Mouse (Mus musculus) liver, postnatal 0 days (tissue): Measurements from ENCODE around the gene St6galnac3. TPM values are rescaled to one million over a fixed set of nuclear protein-coding genes. Genes with fewer than 3 reads are reported as not detected.

Experiments
- ATAC-seq: fragments of 200-750 bp; cut with Nextera tagmentation; 2 replicates; pipeline ENCODE4 v1.8.0; 2017; ENCODE audit warnings: mild to moderate bottlenecking, moderate library complexity
- DNase-seq: peaks from one replicate; pipeline ENCODE4 v3.0.0-alpha.2; 2016
- H3K27ac ChIP-seq: fragments of 300-500 bp; sonication (generic); 2 replicates; pipeline ENCODE4 v1.5.1; 2014; ENCODE audit warnings: antibody characterized with exemption, moderate library complexity, mild to moderate bottlenecking, low read depth
- H3K27me3 ChIP-seq: fragments of 300-500 bp; sonication (generic); 2 replicates; pipeline ENCODE4 v1.6.1; 2014; ENCODE audit warnings: low read length, control low read depth, mixed read lengths; ENCODE audit not compliant: insufficient read depth
- H3K36me3 ChIP-seq: fragments of 300-500 bp; sonication (generic); replicated peaks from 2 replicates; pipeline ENCODE4 v1.6.1; 2014; ENCODE audit warnings: mild to moderate bottlenecking, control low read depth, low read length, moderate library complexity, mixed read lengths; ENCODE audit not compliant: insufficient read depth
- H3K4me1 ChIP-seq: fragments of 300-500 bp; sonication (generic); 2 replicates; pipeline ENCODE4 v1.6.1; 2014; ENCODE audit warnings: antibody characterized with exemption, mild to moderate bottlenecking, control low read depth; ENCODE audit not compliant: insufficient read depth
- H3K4me2 ChIP-seq: fragments of 300-500 bp; sonication (generic); 2 replicates; pipeline ENCODE4 v1.6.1; 2014; ENCODE audit warnings: low read depth, mild to moderate bottlenecking, low read length, moderate library complexity, mixed read lengths
- H3K4me3 ChIP-seq: fragments of 300-500 bp; sonication (generic); 2 replicates; pipeline ENCODE4 v1.5.1; 2014; ENCODE audit warnings: low read depth, low read length
- H3K9ac ChIP-seq: fragments of 300-500 bp; sonication (generic); replicated peaks from 2 replicates; pipeline ENCODE4 v1.6.1; 2014; ENCODE audit warnings: mild to moderate bottlenecking, moderate library complexity
- H3K9me3 ChIP-seq: fragments of 300-500 bp; sonication (generic); 2 replicates; pipeline ENCODE4 v1.6.1; 2016; ENCODE audit warnings: mild to moderate bottlenecking, control low read depth, low read length, mixed read lengths
- CTCF ChIP-seq: sonication (generic); IDR thresholded peaks from 2 replicates; pipeline ENCODE4 v1.5.1; 2016; ENCODE audit warnings: antibody characterized with exemption, low read depth
- EP300 ChIP-seq: IDR thresholded peaks from 2 replicates; pipeline ENCODE4 v1.6.1; 2016; ENCODE audit warnings: antibody characterized with exemption, low read depth, mild to moderate bottlenecking
- WGBS: fragments of 180-500 bp; shearing (Covaris S2); extraction: QIAGEN DNeasy Blood & Tissue Kit; methylation state at CpG from one replicate; pipeline ENCODE4 v1.1.7; 2014; ENCODE audit not compliant: insufficient replicate concordance; 5-methylcytosine and 5-hydroxymethylcytosine counted together
- polyA plus RNA-seq: library from polyadenylated mRNA; unstranded; fragments of >200 nt; fragmentation: Nextera tagmentation; extraction: Ambion mirVana; gene quantifications from 2 replicates; pipeline ENCODE4 v1.2.1, GENCODE M21; 2015

St6galnac3 gene
- polyA plus RNA-seq, 1 experiment from 2014 or later, result 5.0 TPM

DNA sequence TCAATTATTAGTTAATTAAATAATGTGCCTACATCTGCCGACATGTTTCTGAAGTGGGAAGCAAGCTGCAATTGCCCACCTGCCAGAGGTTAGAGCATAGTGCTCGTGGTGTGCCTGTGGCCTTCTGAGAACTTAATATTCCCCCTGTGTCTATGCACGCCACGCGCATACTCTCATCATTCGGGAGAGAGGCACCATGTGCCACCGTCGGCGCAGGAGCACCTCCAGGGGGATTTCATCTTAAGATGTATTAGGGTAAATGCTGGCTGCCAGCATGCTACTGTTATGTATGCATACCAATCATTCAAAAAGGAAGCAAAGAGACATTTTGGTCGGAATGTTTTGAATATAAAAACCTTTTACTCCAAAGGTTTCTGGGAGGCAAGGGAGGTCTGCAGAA is 319.3 kb downstream of the St6galnac3 start:
- no peaks in the 10 kb centered on the region for H3K36me3 ChIP-seq
- no peaks in the 10 kb centered on the region for H3K4me1 ChIP-seq
- no peak overlapping the region for H3K4me3 ChIP-seq
- H3K4me2 ChIP-seq, result no peak overlapping the region
- H3K27me3 ChIP-seq, result no peaks in the 10 kb centered on the region
- no peak for TF ChIP-seq CTCF
- no peak for TF ChIP-seq EP300
- ATAC-seq (no peak), DNase-seq (no peak)
- 85% methylated on average over 10 of the region's 10 CpGs for WGBS
- H3K9me3 ChIP-seq, result no peaks in the 10 kb centered on the region
- no peak overlapping the region for H3K27ac ChIP-seq
- no peak overlapping the region for H3K9ac ChIP-seq

DNA sequence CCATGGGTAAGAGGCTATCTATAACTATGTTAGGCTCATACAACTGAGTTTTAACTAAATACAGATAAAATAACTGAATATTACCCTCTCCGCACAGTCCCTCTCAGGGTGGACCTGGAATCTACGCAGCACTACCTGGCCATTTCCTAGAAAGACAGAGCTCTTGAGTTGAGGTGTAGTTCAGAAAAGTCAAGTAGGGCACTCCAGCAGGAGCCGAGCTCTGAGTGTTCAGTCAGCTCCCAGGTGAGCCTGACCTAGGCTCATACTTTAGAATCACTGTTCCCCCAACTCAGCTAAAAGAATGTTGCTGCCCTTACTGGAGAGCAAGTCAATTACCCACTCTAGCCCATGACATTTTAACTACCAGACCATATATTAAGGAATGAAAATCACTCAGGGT is 324.7 kb downstream of the St6galnac3 start:
- H3K4me1 ChIP-seq, result no peaks in the 10 kb centered on the region
- H3K4me3 ChIP-seq, result no peak overlapping the region
- no peaks in the 10 kb centered on the region for H3K36me3 ChIP-seq
- H3K27ac ChIP-seq, result no peak overlapping the region
- H3K27me3 ChIP-seq, result no peaks in the 10 kb centered on the region
- no peak overlapping the region for H3K4me2 ChIP-seq
- no peak for TF ChIP-seq CTCF
- no peak for TF ChIP-seq EP300
- DNase-seq (no peak), ATAC-seq (no peak)
- no peaks in the 10 kb centered on the region for H3K9me3 ChIP-seq
- H3K9ac ChIP-seq, result no peak overlapping the region
- WGBS, result 92% methylated on average over 3 of the region's 3 CpGs

DNA sequence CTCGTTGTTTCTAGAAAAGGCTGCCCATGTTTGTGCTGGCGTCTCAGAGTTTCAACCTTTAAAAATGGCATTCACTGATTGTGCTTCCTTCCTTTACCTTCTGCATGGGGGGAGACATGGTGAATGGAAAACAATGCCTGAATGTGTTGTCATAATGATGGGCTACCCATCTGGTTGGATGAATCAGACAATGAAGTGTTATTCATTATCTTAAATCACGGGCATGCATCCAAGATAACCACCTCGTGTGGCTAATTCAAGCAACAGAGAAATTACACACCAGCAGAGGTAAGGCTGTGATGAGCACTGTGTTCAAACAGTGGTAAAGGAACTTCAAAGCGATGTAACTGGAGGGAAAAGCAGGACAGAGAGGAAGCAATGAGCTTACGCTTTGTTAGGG is 325.4 kb downstream of the St6galnac3 start:
- Histone ChIP-seq H3K27me3 (no peaks in the 10 kb centered on the region), H3K9me3 (no peaks in the 10 kb centered on the region), H3K4me3 (no peak overlapping the region), H3K36me3 (no peaks in the 10 kb centered on the region), H3K4me2 (no peak overlapping the region), H3K9ac (no peak overlapping the region), H3K4me1 (no peaks in the 10 kb centered on the region), H3K27ac (no peak overlapping the region)
- TF ChIP-seq EP300, result no peak
- no peak for TF ChIP-seq CTCF
- ATAC-seq (no peak), DNase-seq (no peak)
- 79% methylated on average over 6 of the region's 6 CpGs for WGBS

DNA sequence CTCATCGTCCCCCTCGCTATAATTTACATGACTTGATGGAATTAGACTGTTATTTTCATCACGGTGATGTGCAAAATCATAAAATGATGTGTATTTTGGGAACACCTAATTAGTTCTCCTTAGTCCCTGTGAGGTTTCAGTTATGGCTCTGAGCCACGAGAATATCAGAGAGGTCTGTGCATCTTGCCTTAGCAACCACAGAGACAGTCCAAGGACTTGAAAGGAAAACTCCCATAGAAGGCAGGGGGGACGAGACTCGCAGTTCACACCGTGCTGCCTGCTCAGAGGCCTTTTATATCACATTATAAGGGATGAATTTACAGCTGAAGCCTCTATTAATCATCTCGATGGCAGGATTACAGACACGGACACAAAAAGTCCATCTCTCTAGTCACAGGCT is 327.2 kb downstream of the St6galnac3 start:
- Histone ChIP-seq H3K27me3 (no peaks in the 10 kb centered on the region), H3K4me3 (no peak overlapping the region), H3K36me3 (no peaks in the 10 kb centered on the region), H3K27ac (no peak overlapping the region), H3K9ac (no peak overlapping the region), H3K9me3 (peaks cover 5% of the 10 kb centered on the region; the same call in 1 of the 2 replicates), H3K4me1 (no peaks in the 10 kb centered on the region), H3K4me2 (no peak overlapping the region)
- DNase-seq, result no peak
- TF ChIP-seq EP300, result no peak
- TF ChIP-seq CTCF, result no peak
- ATAC-seq, result no peak
- 85% methylated on average over 9 of the region's 9 CpGs for WGBS

DNA sequence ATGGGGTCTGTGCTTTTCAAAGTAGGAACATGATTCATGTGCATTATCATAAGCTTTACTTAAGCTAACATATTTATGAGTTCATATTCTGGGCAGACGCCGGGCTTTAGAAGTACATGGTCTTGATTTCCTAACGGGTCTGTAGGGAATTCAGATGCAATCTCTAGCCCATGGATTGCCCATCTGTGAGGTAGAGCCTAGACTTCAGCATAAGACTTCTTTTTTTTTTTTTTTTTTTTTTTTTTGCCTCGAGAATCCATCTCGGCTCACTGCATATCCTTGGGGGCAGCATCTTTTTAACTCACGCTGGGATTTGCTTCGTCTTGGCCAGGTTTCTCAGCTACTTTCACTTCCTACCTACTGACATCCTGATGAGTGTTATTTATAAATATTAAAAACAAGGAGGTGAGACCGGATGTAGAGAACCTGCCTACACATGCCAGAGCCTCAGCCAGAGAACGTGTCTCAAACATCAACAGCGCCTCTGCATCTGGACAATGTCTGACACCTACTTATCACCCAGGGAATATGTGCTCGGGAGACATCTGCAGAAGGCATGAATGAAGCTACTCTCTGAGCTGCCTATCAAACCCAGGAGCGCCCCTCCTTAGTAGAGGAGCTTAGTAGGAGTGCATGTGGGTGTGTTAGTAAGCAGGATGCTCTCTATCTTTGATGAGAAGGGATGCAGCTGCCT is 328.5 kb downstream of the St6galnac3 start:
- Histone ChIP-seq H3K4me2 (no peak overlapping the region), H3K9me3 (peaks cover 5% of the 10 kb centered on the region; the same call in 1 of the 2 replicates), H3K36me3 (no peaks in the 10 kb centered on the region), H3K4me3 (no peak overlapping the region), H3K4me1 (no peaks in the 10 kb centered on the region), H3K9ac (no peak overlapping the region), H3K27ac (no peak overlapping the region), H3K27me3 (no peaks in the 10 kb centered on the region)
- 80% methylated on average over 12 of the region's 12 CpGs for WGBS
- TF ChIP-seq EP300 (no peak), CTCF (no peak)
- DNase-seq, result no peak
- no peak for ATAC-seq

DNA sequence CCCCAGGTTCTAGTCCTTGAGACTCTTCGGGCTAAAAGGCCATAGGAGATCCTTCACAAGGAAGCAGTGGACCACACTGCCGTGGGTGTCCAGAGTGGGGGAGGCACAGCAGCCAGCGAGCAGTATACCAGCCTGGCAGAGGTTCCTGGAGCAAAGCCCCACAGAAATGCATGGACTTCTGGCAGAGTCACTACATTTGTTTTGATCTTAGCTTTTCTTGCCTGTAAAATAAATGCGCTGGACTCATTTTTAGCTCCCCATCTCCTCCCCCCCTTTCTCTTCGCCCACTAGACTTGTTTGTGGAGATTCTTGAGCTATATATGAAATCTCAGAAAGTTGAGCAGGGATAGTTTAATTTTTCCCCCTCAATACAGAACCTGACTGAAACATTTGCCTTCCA is 329.6 kb downstream of the St6galnac3 start:
- Histone ChIP-seq H3K4me3 (no peak overlapping the region), H3K4me1 (no peaks in the 10 kb centered on the region), H3K9me3 (peaks cover 5% of the 10 kb centered on the region; the same call in 1 of the 2 replicates), H3K27ac (no peak overlapping the region), H3K4me2 (no peak overlapping the region), H3K36me3 (no peaks in the 10 kb centered on the region), H3K27me3 (no peaks in the 10 kb centered on the region), H3K9ac (no peak overlapping the region)
- WGBS, result 79% methylated on average over 5 of the region's 5 CpGs
- no peak for ATAC-seq
- TF ChIP-seq CTCF (no peak), EP300 (no peak)
- DNase-seq, result no peak
